Mouse (Mus musculus) spleen, adult 2 months (tissue): ENCODE measurements around the gene Pigw. TPM values are rescaled to one million over a fixed set of nuclear protein-coding genes. Genes with fewer than 3 reads are reported as not detected.

Source experiments
- DNase-seq, 2 experiments: peaks; one replicate each; pipeline versions ENCODE4 v3.0.0 to v3.0.0-alpha.2; 2012 to 2021; ENCODE audit warnings: low spot score in 2 of 2, low read depth in 1 of 2
- H3K27ac ChIP-seq: fragments of 200-500 bp; 2 replicates; pipeline ENCODE4 v1.5.1; 2012; ENCODE audit warnings: low read length, inconsistent platforms; ENCODE audit not compliant: insufficient read depth
- H3K27me3 ChIP-seq: fragments of 200-500 bp; 2 replicates; pipeline ENCODE4 v1.6.1; 2012; ENCODE audit warnings: mild to moderate bottlenecking, moderate library complexity, low read length, inconsistent platforms; ENCODE audit not compliant: control insufficient read depth, insufficient read depth
- H3K36me3 ChIP-seq: fragments of 200-500 bp; 2 replicates; pipeline ENCODE4 v1.6.1; 2012; ENCODE audit warnings: mild to moderate bottlenecking, low read length, inconsistent platforms; ENCODE audit not compliant: control insufficient read depth, insufficient read depth
- H3K4me1 ChIP-seq: fragments of 200-500 bp; 2 replicates; pipeline ENCODE4 v1.6.1; 2011; ENCODE audit warnings: inconsistent platforms; ENCODE audit not compliant: control insufficient read depth, insufficient read depth, insufficient read length
- H3K4me3 ChIP-seq: fragments of 200-500 bp; 2 replicates; pipeline ENCODE4 v1.5.1; 2011; ENCODE audit warnings: mild to moderate bottlenecking, inconsistent platforms; ENCODE audit not compliant: insufficient read depth, insufficient read length; ENCODE audit errors: extremely low read depth
- CTCF ChIP-seq: fragments of 200-500 bp; IDR thresholded peaks from 2 replicates; pipeline ENCODE4 v1.5.1; 2011; ENCODE audit warnings: mild to moderate bottlenecking, inconsistent platforms; ENCODE audit not compliant: insufficient read depth, insufficient read length, insufficient replicate concordance; ENCODE audit errors: extremely low read depth
- POLR2A ChIP-seq: fragments of 200-500 bp; IDR thresholded peaks from 2 replicates; pipeline ENCODE4 v1.6.1; 2011; ENCODE audit warnings: low read depth, low read length, inconsistent platforms
- WGBS: fragments of 180-500 bp; shearing (Covaris S2); methylation state at CpG from one replicate; pipeline ENCODE4 v1.1.7; 2018; 5-methylcytosine and 5-hydroxymethylcytosine counted together
- polyA plus RNA-seq: library from polyadenylated mRNA; depleted of rRNA; stranded (reverse); fragments of >200 nt; gene quantifications from 2 replicates; pipeline ENCODE4 v1.2.3, GENCODE M21; 2012

The Pigw gene
- polyA plus RNA-seq, 1 experiment: 2.2 TPM

DNA sequence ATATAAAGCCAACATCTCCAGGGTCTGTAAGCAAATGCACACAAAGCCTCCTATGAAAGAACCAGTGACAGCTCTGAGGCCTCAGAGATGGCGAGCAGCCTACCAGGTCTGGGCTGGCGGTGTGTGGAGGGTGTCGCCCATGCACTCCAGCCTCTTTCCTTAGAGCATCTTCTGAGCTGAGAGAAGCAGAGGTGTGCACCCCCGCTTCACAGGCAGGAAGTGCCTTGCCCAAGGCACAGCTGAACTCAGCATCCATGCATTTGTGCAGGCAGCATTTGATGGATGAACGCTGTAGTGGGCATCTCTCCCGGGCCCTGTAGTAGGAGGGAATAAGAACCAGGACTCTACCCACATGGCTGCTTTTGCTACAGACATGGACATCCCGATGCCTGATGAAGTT lies 11.6 kb upstream of the Pigw start:
- H3K36me3 ChIP-seq: peaks cover 4% of the 10 kb centered on the region
- no peaks in the 10 kb centered on the region for H3K4me1 ChIP-seq
- H3K27me3 ChIP-seq: no peaks in the 10 kb centered on the region
- H3K4me3 ChIP-seq: no peak overlapping the region
- TF ChIP-seq CTCF (no peak), POLR2A (no peak)
- WGBS: 93% methylated on average over 7 of the region's 7 CpGs
- DNase-seq: no peak
- H3K27ac ChIP-seq: no peak overlapping the region

DNA sequence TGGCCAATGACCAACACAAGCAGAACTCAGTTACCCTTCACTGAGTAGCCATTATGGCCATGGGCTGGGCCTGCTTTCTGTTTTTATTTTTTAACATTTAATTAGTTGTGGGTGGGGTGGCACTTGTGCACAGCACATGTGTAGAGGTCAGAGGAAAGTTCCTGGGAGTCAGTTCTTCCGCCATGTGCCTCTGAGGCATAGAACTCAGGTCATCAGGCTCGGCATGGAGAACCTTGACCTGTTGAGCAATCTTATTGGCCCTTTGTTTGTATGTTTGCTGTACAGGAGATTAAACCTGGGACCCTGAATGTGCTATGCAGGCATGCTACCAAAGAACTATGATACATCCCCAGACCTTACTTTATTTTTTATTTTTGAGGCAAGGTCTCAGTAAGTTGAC lies 9.4 kb upstream of the Pigw start:
- Histone ChIP-seq H3K27me3 (no peaks in the 10 kb centered on the region), H3K27ac (no peak overlapping the region), H3K4me3 (no peak overlapping the region), H3K36me3 (peaks cover 3% of the 10 kb centered on the region; the same call in 1 of the 2 replicates), H3K4me1 (no peaks in the 10 kb centered on the region)
- TF ChIP-seq POLR2A: no peak
- no peak for TF ChIP-seq CTCF
- 93% methylated on average over 2 of the region's 2 CpGs for WGBS
- no peak for DNase-seq

DNA sequence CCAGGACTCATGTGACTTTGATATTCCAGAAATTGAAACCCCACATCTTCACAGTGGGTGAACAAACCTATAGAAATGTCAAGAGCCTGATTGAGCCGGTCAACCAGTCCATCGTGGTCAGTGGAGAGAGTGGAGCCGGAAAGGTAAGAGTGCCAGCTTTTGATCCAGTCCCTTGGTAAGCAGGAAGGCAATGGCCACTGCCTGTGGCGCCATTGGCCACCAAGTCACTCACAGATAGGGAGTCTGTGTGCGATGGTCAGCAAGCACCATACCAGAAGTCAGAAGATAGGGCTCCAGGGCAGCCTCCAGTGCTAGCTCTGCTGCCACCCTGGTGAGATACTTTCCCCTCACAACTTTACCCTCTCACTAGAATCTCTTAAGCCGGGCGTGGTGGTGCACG lies 7.9 kb upstream of the Pigw start:
- TF ChIP-seq CTCF: no peak
- TF ChIP-seq POLR2A: no peak
- no peak overlapping the region for H3K27ac ChIP-seq
- peaks cover 3% of the 10 kb centered on the region; the same call in 1 of the 2 replicates for H3K36me3 ChIP-seq
- H3K4me1 ChIP-seq: no peaks in the 10 kb centered on the region
- DNase-seq: no peak
- no peaks in the 10 kb centered on the region for H3K27me3 ChIP-seq
- WGBS: 92% methylated on average over 8 of the region's 8 CpGs
- no peak overlapping the region for H3K4me3 ChIP-seq

DNA sequence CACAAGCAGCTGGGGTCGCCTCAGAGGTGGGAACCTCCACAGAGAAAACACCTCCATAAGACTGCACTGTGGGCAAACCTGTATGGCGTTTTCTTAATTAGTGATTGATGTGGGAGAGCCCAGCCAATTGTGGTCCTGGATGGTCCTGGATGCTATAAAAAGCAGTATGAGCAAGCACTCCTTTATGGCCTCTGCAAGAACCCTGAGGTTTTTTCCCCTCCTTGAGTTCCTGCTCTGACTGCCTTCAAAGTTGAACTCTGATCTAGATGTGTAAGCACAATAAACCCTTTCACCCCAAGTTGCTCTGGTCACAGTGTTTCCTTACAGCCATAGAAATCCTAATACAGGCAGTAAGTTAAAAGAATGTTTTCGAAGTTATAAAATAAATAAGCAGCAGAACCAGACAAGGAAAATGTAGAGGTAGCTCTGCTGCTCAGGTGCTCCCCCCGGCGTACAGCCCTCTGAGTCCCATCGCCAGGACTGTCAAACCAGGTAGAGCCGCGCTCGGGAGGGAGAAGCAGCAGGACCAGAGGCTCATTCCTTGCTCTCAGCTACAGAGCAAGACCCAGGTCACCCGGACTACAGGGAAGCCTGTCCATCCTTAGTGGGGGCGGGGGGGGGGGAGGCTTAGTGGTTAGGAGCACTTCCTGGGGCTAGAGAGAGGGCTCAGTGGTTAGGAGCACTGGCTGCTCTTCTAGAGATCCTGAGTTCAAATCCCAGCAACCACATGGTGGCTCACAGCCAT lies 6.9 kb upstream of the Pigw start:
- DNase-seq: no peak
- no peaks in the 10 kb centered on the region for H3K27me3 ChIP-seq
- no peak overlapping the region for H3K27ac ChIP-seq
- WGBS: 95% methylated on average over 11 of the region's 11 CpGs
- no peak overlapping the region for H3K4me3 ChIP-seq
- no peaks in the 10 kb centered on the region for H3K4me1 ChIP-seq
- peaks cover 2% of the 10 kb centered on the region; the same call in 1 of the 2 replicates for H3K36me3 ChIP-seq
- no peak for TF ChIP-seq CTCF
- no peak for TF ChIP-seq POLR2A

DNA sequence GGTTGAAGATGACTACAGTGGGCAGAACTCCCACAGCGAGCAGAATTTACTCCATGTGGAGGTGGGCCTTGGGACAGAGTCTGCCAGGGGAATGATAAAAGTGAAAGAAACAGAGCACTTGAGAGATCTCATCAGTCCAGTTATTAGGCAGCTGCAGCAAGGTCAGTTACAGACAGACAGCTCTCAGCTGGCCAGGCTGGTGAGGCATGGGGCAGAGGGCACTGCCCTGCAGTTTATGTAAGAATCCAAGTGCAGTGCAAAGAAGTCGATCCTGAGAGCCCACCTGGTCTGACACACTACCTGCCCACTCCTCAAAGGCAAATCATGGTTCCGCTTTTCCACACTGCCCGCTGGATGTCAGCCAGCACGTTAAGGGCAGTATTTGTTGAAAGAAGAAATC lies 6.2 kb upstream of the Pigw start:
- TF ChIP-seq CTCF: no peak
- Histone ChIP-seq H3K27me3 (no peaks in the 10 kb centered on the region), H3K4me1 (no peaks in the 10 kb centered on the region), H3K36me3 (peaks cover 2% of the 10 kb centered on the region; the same call in 1 of the 2 replicates), H3K27ac (no peak overlapping the region), H3K4me3 (no peak overlapping the region)
- DNase-seq: no peak
- WGBS: 93% methylated on average over 5 of the region's 5 CpGs

DNA sequence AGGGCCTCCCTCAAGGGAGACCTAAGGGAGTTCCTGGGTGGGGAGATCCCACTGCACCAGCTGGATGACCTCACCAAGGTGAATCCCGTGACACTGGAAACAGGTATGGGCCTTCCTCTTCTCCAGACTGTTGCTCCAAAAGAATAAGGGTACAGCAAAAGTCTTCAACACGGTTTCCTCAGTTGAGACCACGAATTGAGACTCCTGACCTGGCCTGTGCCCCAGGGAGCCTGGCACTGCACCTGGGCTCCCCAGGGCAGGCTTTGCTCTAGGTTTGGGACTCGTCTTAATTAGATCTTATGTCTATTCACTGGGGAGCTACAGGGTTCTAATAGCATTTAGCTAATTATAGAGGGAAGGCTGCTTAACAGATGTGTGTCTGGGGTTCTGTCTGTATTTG lies 5.2 kb upstream of the Pigw start:
- Histone ChIP-seq H3K27ac (no peak overlapping the region), H3K27me3 (no peaks in the 10 kb centered on the region), H3K4me1 (no peaks in the 10 kb centered on the region; the same call in 1 of the 2 replicates), H3K4me3 (no peak overlapping the region), H3K36me3 (peaks cover 2% of the 10 kb centered on the region; the same call in 1 of the 2 replicates)
- WGBS: 82% methylated on average over 4 of the region's 4 CpGs
- no peak for DNase-seq
- TF ChIP-seq POLR2A (no peak), CTCF (no peak)

DNA sequence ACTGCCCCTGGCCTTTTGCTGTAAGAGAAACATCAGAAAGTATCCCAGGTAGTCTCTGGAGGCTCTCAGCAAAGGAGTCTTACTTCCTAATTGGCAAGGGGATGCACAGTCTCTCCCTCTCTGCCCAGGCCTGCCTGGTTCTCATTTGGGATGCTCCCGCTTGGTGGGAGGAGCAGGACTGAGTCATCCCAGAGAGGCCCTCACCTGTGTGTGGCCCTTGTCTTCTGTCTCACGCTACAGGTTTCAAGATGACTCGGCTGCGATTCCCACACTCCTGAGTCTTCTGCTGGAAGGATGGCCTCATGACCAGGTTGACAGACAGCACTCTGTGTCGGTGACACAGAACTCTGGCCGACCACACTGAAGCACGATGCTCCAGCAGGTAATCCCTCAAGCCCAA lies 2.3 kb upstream of the Pigw start:
- Histone ChIP-seq H3K4me1 (peaks cover 5% of the 10 kb centered on the region; the same call in 1 of the 2 replicates), H3K36me3 (peaks cover 2% of the 10 kb centered on the region), H3K27me3 (no peaks in the 10 kb centered on the region), H3K4me3 (no peak overlapping the region), H3K27ac (no peak overlapping the region)
- no peak for DNase-seq
- 94% methylated on average over 7 of the region's 7 CpGs for WGBS
- TF ChIP-seq CTCF (no peak), POLR2A (no peak)
